Mouse (Mus musculus) thymus, adult 2 months (tissue): ENCODE measurements around the gene Gpr152.

ENCODE experiments used
- CTCF ChIP-seq: fragments of 200-500 bp; IDR thresholded peaks from 2 replicates; pipeline ENCODE4 v1.5.1; 2012; ENCODE audit warnings: mild to moderate bottlenecking, control low read depth, low read length, moderate library complexity, borderline replicate concordance; ENCODE audit not compliant: control insufficient read depth, poor library complexity, insufficient read depth; ENCODE audit errors: extremely low read depth
- POLR2A ChIP-seq: fragments of 200-500 bp; IDR thresholded peaks from 2 replicates; pipeline ENCODE4 v1.6.1; 2012; ENCODE audit warnings: mild to moderate bottlenecking, low read length, control low read depth, moderate library complexity; ENCODE audit not compliant: control insufficient read depth, poor library complexity, insufficient read depth; ENCODE audit errors: extremely low read depth

DNA sequence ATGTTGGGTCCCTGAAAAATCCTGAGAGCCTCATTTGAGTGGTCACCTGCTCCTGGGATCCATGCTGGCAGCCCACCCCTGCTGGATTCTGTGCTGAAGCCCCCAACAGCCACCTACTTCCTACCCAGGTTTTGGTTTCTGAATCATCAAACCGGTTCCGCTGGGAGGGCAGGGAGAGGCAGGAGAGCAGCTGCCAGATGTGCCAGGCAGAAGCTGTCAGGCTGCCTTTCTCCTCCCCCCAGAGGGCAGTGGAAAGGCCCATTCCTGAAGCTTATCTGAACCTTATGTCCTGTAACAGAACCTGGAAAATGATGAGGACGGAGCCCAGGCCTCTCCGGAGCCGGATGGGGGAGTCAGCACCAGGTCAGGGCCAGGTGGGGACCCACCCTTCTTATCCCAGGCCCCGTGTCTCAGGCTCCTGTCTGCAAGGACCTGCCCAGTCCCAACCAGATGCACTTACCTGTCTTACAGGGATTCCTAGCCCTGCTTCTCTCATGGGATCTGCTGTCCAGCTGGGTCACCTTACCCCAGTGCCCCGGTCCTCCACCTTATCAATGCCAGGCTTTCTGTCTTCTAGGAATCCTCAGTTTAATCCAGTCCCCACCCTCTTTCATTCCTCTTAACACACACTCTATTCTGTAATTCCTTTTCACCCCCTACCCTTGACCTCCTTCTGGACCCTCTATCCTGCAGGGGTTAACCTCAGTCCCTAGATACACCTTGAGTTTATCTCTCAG, 12.7 kb upstream of the Gpr152 start:
- TF ChIP-seq POLR2A (no peak), CTCF (no peak)
